Mouse (Mus musculus) liver, embryonic 12.5 days (tissue): ENCODE measurements around the gene Setd4. TPM values are rescaled to one million over a fixed set of nuclear protein-coding genes. Genes with fewer than 3 reads are reported as not detected.

Source experiments
- ATAC-seq: fragments of 200-750 bp; cut with Nextera tagmentation; 2 replicates; pipeline ENCODE4 v1.8.0; 2017; ENCODE audit warnings: moderate number of reproducible peaks, mild to moderate bottlenecking, moderate library complexity
- H3K27ac ChIP-seq: fragments of 300-500 bp; sonication (generic); 2 replicates; pipeline ENCODE4 v1.5.1; 2016; ENCODE audit warnings: mild to moderate bottlenecking
- H3K27me3 ChIP-seq: fragments of 300-500 bp; sonication (generic); replicated peaks from 2 replicates; pipeline ENCODE4 v1.6.1; 2016; ENCODE audit warnings: mild to moderate bottlenecking, moderate library complexity
- H3K36me3 ChIP-seq: fragments of 300-500 bp; sonication (generic); 2 replicates; pipeline ENCODE4 v1.6.1; 2016; ENCODE audit warnings: mild to moderate bottlenecking, moderate library complexity
- H3K4me1 ChIP-seq: fragments of 300-500 bp; sonication (generic); 2 replicates; pipeline ENCODE4 v1.6.1; 2016
- H3K4me2 ChIP-seq: fragments of 300-500 bp; sonication (generic); 2 replicates; pipeline ENCODE4 v1.6.1; 2016; ENCODE audit warnings: mild to moderate bottlenecking, moderate library complexity
- H3K4me3 ChIP-seq: fragments of 300-500 bp; sonication (generic); 2 replicates; pipeline ENCODE4 v1.5.1; 2016; ENCODE audit warnings: mild to moderate bottlenecking, moderate library complexity
- H3K9ac ChIP-seq: fragments of 300-500 bp; sonication (generic); 2 replicates; pipeline ENCODE4 v1.6.1; 2016; ENCODE audit warnings: mild to moderate bottlenecking, moderate library complexity
- H3K9me3 ChIP-seq: fragments of 300-500 bp; sonication (generic); replicated peaks from 2 replicates; pipeline ENCODE4 v1.6.1; 2016; ENCODE audit warnings: mild to moderate bottlenecking, moderate library complexity
- WGBS: fragments of 180-500 bp; shearing (Covaris S2); methylation state at CpG from one replicate; pipeline ENCODE4 v1.1.7; 2016; ENCODE audit not compliant: insufficient replicate concordance; 5-methylcytosine and 5-hydroxymethylcytosine counted together
- polyA plus RNA-seq: library from polyadenylated mRNA; unstranded; fragments of >200 nt; fragmentation: Nextera tagmentation; extraction: Ambion mirVana; gene quantifications from 2 replicates; pipeline ENCODE4 v1.2.1, GENCODE M21; 2016

Setd4 gene
- polyA plus RNA-seq, 1 experiment from 2014 or later = 6.5 TPM

- peaks cover 16% of the 10 kb centered on the region; the same call in 1 of the 2 replicates for H3K27me3 ChIP-seq
- peak overlapping the region; percentile 81 for H3K9ac ChIP-seq
- H3K36me3 ChIP-seq = peaks cover 5% of the 10 kb centered on the region
- peak overlapping the region; percentile 68 for H3K4me3 ChIP-seq
- under 1% methylated on average over 32 of the region's 32 CpGs for WGBS
- no peaks in the 10 kb centered on the region for H3K9me3 ChIP-seq
- peak overlapping the region; percentile 57 for H3K27ac ChIP-seq
- peaks cover 37% of the 10 kb centered on the region for H3K4me1 ChIP-seq
- peak; percentile 53 for ATAC-seq
- H3K4me2 ChIP-seq = peak overlapping the region; percentile 97
Measured at GRCm38 (mm10) chr16:93607669-93608101, 3.8 kb upstream of the Setd4 start.

- Histone ChIP-seq H3K4me3 (no peak overlapping the region), H3K36me3 (peaks cover 9% of the 10 kb centered on the region), H3K4me1 (peaks cover 46% of the 10 kb centered on the region), H3K4me2 (no peak overlapping the region), H3K9me3 (no peaks in the 10 kb centered on the region), H3K27ac (no peak overlapping the region), H3K9ac (no peak overlapping the region), H3K27me3 (peaks cover 16% of the 10 kb centered on the region; the same call in 1 of the 2 replicates)
- no peak for ATAC-seq
- WGBS = 86% methylated on average over 7 of the region's 7 CpGs
Measured at GRCm38 (mm10) chr16:93606146-93606545, 2.3 kb upstream of the Setd4 start.

- 70% methylated on average over 4 of the region's 4 CpGs for WGBS
Measured at GRCm38 (mm10) chr16:93605553-93605952, 1.7 kb upstream of the Setd4 start, which contains the start of gene Cbr1. Gene Cbr1 (plus strand): TSS chr16:93605853.

GRCm38 (mm10) chr16:93604481-93604969 lies 662 bp upstream of the Setd4 start:
- Histone ChIP-seq H3K4me1 (peaks cover 56% of the 10 kb centered on the region), H3K27me3 (peaks cover 16% of the 10 kb centered on the region; the same call in 1 of the 2 replicates), H3K36me3 (peaks cover 7% of the 10 kb centered on the region; the same call in 1 of the 2 replicates), H3K9ac (peak overlapping the region; percentile 81), H3K4me2 (peak overlapping the region; percentile 87), H3K4me3 (peak overlapping the region; percentile 76), H3K9me3 (no peaks in the 10 kb centered on the region), H3K27ac (peak overlapping the region; percentile 87; the same call in 1 of the 2 replicates)
- WGBS = 12% methylated on average over 16 of the region's 16 CpGs
- ATAC-seq = no peak

More at GRCm38 (mm10) chr16:93605553-93605952, 1.7 kb upstream of the Setd4 start, which contains the start of gene Cbr1:
- Histone ChIP-seq H3K27me3 (peaks cover 16% of the 10 kb centered on the region; the same call in 1 of the 2 replicates), H3K4me2 (peak within 1 kb of the TSS; percentile 87), H3K9ac (peak within 1 kb of the TSS; percentile 81), H3K9me3 (no peaks in the 10 kb centered on the region), H3K36me3 (peaks cover 9% of the 10 kb centered on the region), H3K27ac (no peak within 1 kb of the TSS), H3K4me1 (peaks cover 49% of the 10 kb centered on the region), H3K4me3 (peak within 1 kb of the TSS; percentile 76)
- ATAC-seq = no peak

GRCm38 (mm10) chr16:93599461-93599860 lies 4.4 kb downstream of the Setd4 start:
- peaks cover 45% of the 10 kb centered on the region for H3K4me1 ChIP-seq
- peaks cover 40% of the 10 kb centered on the region for H3K36me3 ChIP-seq
- peak overlapping the region; percentile 70; the same call in 1 of the 2 replicates for H3K27ac ChIP-seq
- peak; percentile 44; the same call in 1 of the 2 replicates for ATAC-seq
- no peak overlapping the region; the same call in 1 of the 2 replicates for H3K9ac ChIP-seq
- H3K27me3 ChIP-seq = no peaks in the 10 kb centered on the region
- 53% methylated on average over 6 of the region's 6 CpGs for WGBS
- peak overlapping the region; percentile 53 for H3K4me2 ChIP-seq
- no peaks in the 10 kb centered on the region for H3K9me3 ChIP-seq
- H3K4me3 ChIP-seq = no peak overlapping the region

- H3K9ac ChIP-seq = no peak overlapping the region
- H3K27me3 ChIP-seq = no peaks in the 10 kb centered on the region
- H3K4me3 ChIP-seq = no peak overlapping the region
- WGBS = 89% methylated on average over 9 of the region's 9 CpGs
- peaks cover 51% of the 10 kb centered on the region for H3K36me3 ChIP-seq
- no peak for ATAC-seq
- no peaks in the 10 kb centered on the region for H3K9me3 ChIP-seq
- peaks cover 30% of the 10 kb centered on the region for H3K4me1 ChIP-seq
- no peak overlapping the region for H3K4me2 ChIP-seq
- no peak overlapping the region for H3K27ac ChIP-seq
Measured at GRCm38 (mm10) chr16:93597551-93597950, 6.3 kb downstream of the Setd4 start.

GRCm38 (mm10) chr16:93596807-93597206 lies 7.1 kb downstream of the Setd4 start:
- Histone ChIP-seq H3K27ac (no peak overlapping the region), H3K27me3 (no peaks in the 10 kb centered on the region), H3K36me3 (peaks cover 51% of the 10 kb centered on the region), H3K9ac (no peak overlapping the region), H3K4me1 (peaks cover 25% of the 10 kb centered on the region), H3K4me3 (no peak overlapping the region), H3K9me3 (no peaks in the 10 kb centered on the region), H3K4me2 (no peak overlapping the region)
- WGBS = 80% methylated on average over 7 of the region's 7 CpGs
- ATAC-seq = no peak

- Histone ChIP-seq H3K4me3 (no peak overlapping the region), H3K4me2 (no peak overlapping the region), H3K36me3 (peaks cover 50% of the 10 kb centered on the region), H3K27ac (no peak overlapping the region), H3K9me3 (no peaks in the 10 kb centered on the region), H3K9ac (no peak overlapping the region), H3K27me3 (no peaks in the 10 kb centered on the region), H3K4me1 (peaks cover 21% of the 10 kb centered on the region)
- WGBS = 81% methylated on average over 5 of the region's 5 CpGs
- no peak for ATAC-seq
Measured at GRCm38 (mm10) chr16:93595766-93596165, 8.1 kb downstream of the Setd4 start.

- Histone ChIP-seq H3K4me1 (peaks cover 12% of the 10 kb centered on the region), H3K27me3 (no peaks in the 10 kb centered on the region), H3K9me3 (no peaks in the 10 kb centered on the region), H3K4me3 (no peak overlapping the region), H3K4me2 (no peak overlapping the region), H3K9ac (no peak overlapping the region), H3K27ac (no peak overlapping the region), H3K36me3 (peaks cover 61% of the 10 kb centered on the region)
- 83% methylated on average over 10 of the region's 10 CpGs for WGBS
- no peak for ATAC-seq
Measured at GRCm38 (mm10) chr16:93594448-93594847, 9.4 kb downstream of the Setd4 start.

- no peak for ATAC-seq
- H3K27me3 ChIP-seq = no peaks in the 10 kb centered on the region
- H3K27ac ChIP-seq = no peak overlapping the region
- H3K4me3 ChIP-seq = no peak overlapping the region
- no peak overlapping the region for H3K4me2 ChIP-seq
- no peaks in the 10 kb centered on the region for H3K9me3 ChIP-seq
- no peak overlapping the region for H3K9ac ChIP-seq
- H3K4me1 ChIP-seq = peaks cover 1% of the 10 kb centered on the region
- H3K36me3 ChIP-seq = peaks cover 57% of the 10 kb centered on the region
- WGBS = 82% methylated on average over 8 of the region's 8 CpGs
Measured at GRCm38 (mm10) chr16:93593406-93593805, 10.5 kb downstream of the Setd4 start.

- no peak; the same call in 1 of the 2 replicates for ATAC-seq
- 82% methylated on average over 3 of the region's 3 CpGs for WGBS
Measured at GRCm38 (mm10) chr16:93592711-93593110, 11.2 kb downstream of the Setd4 start.

GRCm38 (mm10) chr16:93591450-93592430 lies 12.1 kb downstream of the Setd4 start:
- no peak overlapping the region for H3K27ac ChIP-seq
- H3K9me3 ChIP-seq = no peaks in the 10 kb centered on the region
- H3K4me3 ChIP-seq = no peak overlapping the region
- 82% methylated on average over 16 of the region's 20 CpGs for WGBS
- no peak overlapping the region for H3K4me2 ChIP-seq
- H3K36me3 ChIP-seq = peaks cover 46% of the 10 kb centered on the region
- H3K9ac ChIP-seq = no peak overlapping the region
- H3K27me3 ChIP-seq = no peaks in the 10 kb centered on the region
- ATAC-seq = no peak
- peaks cover 14% of the 10 kb centered on the region for H3K4me1 ChIP-seq

More at GRCm38 (mm10) chr16:93592711-93593110, 11.2 kb downstream of the Setd4 start:
- Histone ChIP-seq H3K4me2 (no peak overlapping the region), H3K27ac (no peak overlapping the region), H3K9me3 (no peaks in the 10 kb centered on the region), H3K36me3 (peaks cover 50% of the 10 kb centered on the region), H3K4me3 (no peak overlapping the region), H3K9ac (no peak overlapping the region), H3K27me3 (no peaks in the 10 kb centered on the region), H3K4me1 (peaks cover 7% of the 10 kb centered on the region)
